Mouse (Mus musculus) C2C12 (cell line): Measurements from ENCODE around the gene Dner. TPM values are rescaled to one million over a fixed set of nuclear protein-coding genes. Genes with fewer than 3 reads are reported as not detected.

Source experiments
- H3K27me3 ChIP-seq: one replicate; pipeline ENCODE4 v1.6.1; 2011; ENCODE audit not compliant: control insufficient read depth, insufficient read depth, insufficient read length
- H3K36me3 ChIP-seq: one replicate; pipeline ENCODE4 v1.6.1; 2011; ENCODE audit not compliant: control insufficient read depth, insufficient read depth
- H3K4me3 ChIP-seq: one replicate; pipeline ENCODE4 v1.5.1; 2011; ENCODE audit warnings: mild to moderate bottlenecking, control low read depth; ENCODE audit not compliant: poor library complexity, insufficient read depth, severe bottlenecking
- H3K79me2 ChIP-seq: one replicate; pipeline ENCODE4 v1.6.1; 2011; ENCODE audit not compliant: control insufficient read depth, insufficient read depth
- H3K79me3 ChIP-seq: one replicate; pipeline ENCODE4 v1.6.1; 2011; ENCODE audit warnings: low read depth, control low read depth
- H3ac ChIP-seq: one replicate; pipeline ENCODE3; 2011; ENCODE audit warnings: low read depth; ENCODE audit not compliant: control insufficient read depth, insufficient read length
- CEBPB ChIP-seq: IDR thresholded peaks from one replicate; pipeline ENCODE4 v1.6.1; 2011; ENCODE audit warnings: low read depth, mild to moderate bottlenecking, control low read depth, moderate library complexity
- CTCF ChIP-seq: IDR thresholded peaks from one replicate; pipeline ENCODE4 v1.5.1; 2011; ENCODE audit not compliant: control insufficient read depth, insufficient read depth, insufficient read length
- FOSL1 ChIP-seq: IDR thresholded peaks from one replicate; pipeline ENCODE4 v1.8.0; 2011; ENCODE audit warnings: mild to moderate bottlenecking, low read length; ENCODE audit not compliant: poor library complexity, insufficient read depth, severe bottlenecking
- MAX ChIP-seq: IDR thresholded peaks from one replicate; pipeline ENCODE4 v1.6.1; 2011; ENCODE audit warnings: mild to moderate bottlenecking, control low read depth
- MYOD1 ChIP-seq: IDR thresholded peaks from one replicate; pipeline ENCODE4 v1.6.1; 2011; ENCODE audit warnings: low read depth; ENCODE audit not compliant: control insufficient read depth, insufficient read length
- MYOG ChIP-seq: IDR thresholded peaks from one replicate; pipeline ENCODE4 v1.6.1; 2011; ENCODE audit not compliant: control insufficient read depth, insufficient read length; ENCODE audit errors: extremely low read depth
- USF1 ChIP-seq: IDR thresholded peaks from one replicate; pipeline ENCODE4 v1.6.1; 2011; ENCODE audit warnings: low read depth, mild to moderate bottlenecking, control low read depth, moderate library complexity
- polyA plus RNA-seq: library from polyadenylated mRNA; unstranded; fragments of >200 nt; fragmentation: generic; extraction: Trizol; gene quantifications from one replicate; pipeline ENCODE4 v1.2.1, GENCODE M21; 2012; ENCODE audit warnings: missing spikeins

Gene Dner
- polyA plus RNA-seq, 1 experiment = 0.04 TPM

GRCm38 (mm10) chr1:84731763-84732162, 35.7 kb upstream of the Dner start:
- H3K27me3 ChIP-seq = no peaks in the 10 kb centered on the region
- TF ChIP-seq MYOG (no peak), CEBPB (no peak), FOSL1 (no peak), MAX (no peak), MYOD1 (no peak), USF1 (no peak)
- H3K36me3 ChIP-seq = peaks cover 82% of the 10 kb centered on the region

GRCm38 (mm10) chr1:84722841-84723240, 26.8 kb upstream of the Dner start:
- Histone ChIP-seq H3K36me3 (peaks cover 47% of the 10 kb centered on the region), H3K79me2 (no peaks in the 10 kb centered on the region), H3K4me3 (no peak overlapping the region), H3K79me3 (no peaks in the 10 kb centered on the region), H3K27me3 (no peaks in the 10 kb centered on the region), H3ac (no peak overlapping the region)
- TF ChIP-seq USF1 = no peak
- no peak for TF ChIP-seq FOSL1

More at GRCm38 (mm10) chr1:84731763-84732162, 35.7 kb upstream of the Dner start:
- Histone ChIP-seq H3K79me3 (no peaks in the 10 kb centered on the region), H3K79me2 (no peaks in the 10 kb centered on the region), H3K4me3 (no peak overlapping the region), H3ac (no peak overlapping the region)

- Histone ChIP-seq H3ac (no peak overlapping the region), H3K36me3 (peaks cover 45% of the 10 kb centered on the region), H3K4me3 (no peak overlapping the region), H3K79me2 (no peaks in the 10 kb centered on the region), H3K79me3 (no peaks in the 10 kb centered on the region), H3K27me3 (no peaks in the 10 kb centered on the region)
- TF ChIP-seq USF1 (no peak), MAX (no peak), CTCF (no peak), MYOG (no peak), CEBPB (no peak), FOSL1 (no peak), MYOD1 (no peak)
Measured at GRCm38 (mm10) chr1:84722371-84722770, 26.4 kb upstream of the Dner start.

GRCm38 (mm10) chr1:84721942-84722341, 25.9 kb upstream of the Dner start:
- Histone ChIP-seq H3K4me3 (no peak overlapping the region), H3K27me3 (no peaks in the 10 kb centered on the region), H3K79me2 (no peaks in the 10 kb centered on the region), H3K79me3 (no peaks in the 10 kb centered on the region), H3ac (no peak overlapping the region), H3K36me3 (peaks cover 40% of the 10 kb centered on the region)
- no peak for TF ChIP-seq MYOG
- TF ChIP-seq CEBPB = no peak
- no peak for TF ChIP-seq USF1
- TF ChIP-seq MYOD1 = no peak
- TF ChIP-seq CTCF = no peak
- no peak for TF ChIP-seq FOSL1
- TF ChIP-seq MAX = no peak

GRCm38 (mm10) chr1:84709810-84710785, 14.1 kb upstream of the Dner start:
- H3ac ChIP-seq = no peak overlapping the region
- no peak for TF ChIP-seq FOSL1
- no peak for TF ChIP-seq CEBPB
- no peak for TF ChIP-seq CTCF
- TF ChIP-seq USF1 = no peak
- TF ChIP-seq MYOD1 = no peak
- TF ChIP-seq MYOG = no peak
- TF ChIP-seq MAX = no peak
- H3K79me2 ChIP-seq = no peaks in the 10 kb centered on the region
- no peaks in the 10 kb centered on the region for H3K27me3 ChIP-seq
- H3K4me3 ChIP-seq = no peak overlapping the region
- no peaks in the 10 kb centered on the region for H3K36me3 ChIP-seq
- no peaks in the 10 kb centered on the region for H3K79me3 ChIP-seq
